Mouse (Mus musculus) bone marrow macrophage, adult 2 months (primary cell): ENCODE measurements around the gene Supv3l1. TPM values are rescaled to one million over a fixed set of nuclear protein-coding genes. Genes with fewer than 3 reads are reported as not detected.

Source experiments
- H3K27ac ChIP-seq: 2 replicates; pipeline ENCODE4 v1.5.1; 2012; ENCODE audit warnings: low read depth, low read length; ENCODE audit not compliant: insufficient read depth
- H3K4me1 ChIP-seq: 2 replicates; pipeline ENCODE4 v1.6.1; 2012; ENCODE audit warnings: low read length; ENCODE audit not compliant: control insufficient read depth, insufficient read depth
- H3K4me3 ChIP-seq: 2 replicates; pipeline ENCODE4 v1.5.1; 2012; ENCODE audit warnings: mild to moderate bottlenecking, low read length, moderate library complexity; ENCODE audit not compliant: insufficient read depth
- CTCF ChIP-seq: IDR thresholded peaks from 2 replicates; pipeline ENCODE4 v1.5.1; 2012; ENCODE audit warnings: low read depth, mild to moderate bottlenecking, low read length, moderate library complexity
- POLR2A ChIP-seq: IDR thresholded peaks from 2 replicates; pipeline ENCODE4 v1.6.1; 2012; ENCODE audit warnings: mild to moderate bottlenecking, low read depth, low read length, borderline replicate concordance
- polyA plus RNA-seq: library from polyadenylated mRNA; stranded (reverse); fragments of >200 nt; gene quantifications from 2 replicates; pipeline ENCODE4 v1.2.4, GENCODE M21; 2012; ENCODE audit not compliant: missing spikeins, insufficient read depth, insufficient read length

Gene Supv3l1
- polyA plus RNA-seq, 1 experiment: 9.4 TPM

DNA sequence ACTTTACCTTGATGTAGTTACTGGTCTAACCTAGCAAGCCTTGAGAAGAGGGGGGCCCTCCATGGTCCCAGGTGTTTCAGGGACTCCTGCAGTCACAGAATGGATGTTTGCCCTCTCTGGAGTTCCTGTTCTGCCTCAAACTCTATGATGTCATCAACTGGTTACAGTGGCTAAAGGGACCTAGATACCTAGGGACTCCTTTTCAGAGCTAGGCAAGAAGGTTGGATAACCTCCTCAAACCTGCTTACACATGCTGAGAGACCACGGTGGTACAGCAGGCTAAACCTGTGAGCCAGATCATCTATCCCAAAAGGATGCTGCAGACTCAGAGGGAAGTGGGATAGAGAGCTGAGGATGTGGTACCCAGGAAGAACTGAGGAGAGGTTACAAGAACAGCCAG is 69.7 kb downstream of the Supv3l1 start, which contains the start of gene Hk1:
TSS of gene Hk1 (minus strand) at position 101 of the 400 bp plus-strand sequence.
- Histone ChIP-seq H3K27ac (no peak within 1 kb of the TSS), H3K4me3 (no peak within 1 kb of the TSS), H3K4me1 (no peaks in the 10 kb centered on the region)
- TF ChIP-seq CTCF: no peak
- TF ChIP-seq POLR2A: no peak

Other genes starting within 250 kb of the Supv3l1 start
- gene Tspan15, start 218.5 kb downstream of the Supv3l1 start, polyA plus RNA-seq: 0.37 TPM in 1 of 2 replicates, not detected in the other
- not detected in 2 replicates for gene Tacr2, start 197.3 kb downstream of the Supv3l1 start, polyA plus RNA-seq
- 37.9 and 45.1 TPM in 2 replicates for gene Hk1, start 69.8 kb downstream of the Supv3l1 start, polyA plus RNA-seq
- not detected in 2 replicates for gene Hkdc1, start 27.2 kb downstream of the Supv3l1 start, polyA plus RNA-seq
- not detected in 2 replicates for gene 4930507D05Rik, start 249 bp downstream of the Supv3l1 start, polyA plus RNA-seq
- 110 and 117 TPM in 2 replicates for gene Vps26a, start 37.1 kb upstream of the Supv3l1 start, polyA plus RNA-seq
- 253 and 281 TPM in 2 replicates for gene Srgn, start 77.7 kb upstream of the Supv3l1 start, polyA plus RNA-seq
- 36.9 and 40.0 TPM in 2 replicates for gene Kif1bp, start 128.7 kb upstream of the Supv3l1 start, polyA plus RNA-seq
- gene Ddx21, start 152.5 kb upstream of the Supv3l1 start, polyA plus RNA-seq: 16.7 and 18.1 TPM in 2 replicates
- gene Ddx50, start 201.5 kb upstream of the Supv3l1 start, polyA plus RNA-seq: 57.7 and 59.5 TPM in 2 replicates